Mouse (Mus musculus) neural tube, embryonic 13.5 days (tissue): ENCODE results near the gene Thbs1. TPM values are rescaled to one million over a fixed set of nuclear protein-coding genes. Genes with fewer than 3 reads are reported as not detected.
"Not testable (repeated sequence)": the region's sequence is repeated elsewhere in the genome, so short reads cannot be mapped to it uniquely, and the experiment has no call there.

Experiments used
- ATAC-seq: fragments of 200-750 bp; cut with Nextera tagmentation; 2 replicates; pipeline ENCODE4 v1.8.0; 2017; ENCODE audit warnings: low read depth, mild to moderate bottlenecking, moderate TSS enrichment, moderate library complexity
- H3K27ac ChIP-seq: fragments of 300-500 bp; sonication (generic); replicated peaks from 2 replicates; pipeline ENCODE4 v1.5.1; 2015; ENCODE audit warnings: moderate library complexity, mild to moderate bottlenecking, inconsistent platforms
- H3K27me3 ChIP-seq: fragments of 300-500 bp; sonication (generic); 2 replicates; pipeline ENCODE4 v1.6.1; 2015; ENCODE audit warnings: mild to moderate bottlenecking, inconsistent platforms
- H3K36me3 ChIP-seq: fragments of 300-500 bp; sonication (generic); 2 replicates; pipeline ENCODE4 v1.6.1; 2015; ENCODE audit warnings: mild to moderate bottlenecking, inconsistent platforms
- H3K4me1 ChIP-seq: fragments of 300-500 bp; sonication (generic); replicated peaks from 2 replicates; pipeline ENCODE4 v1.6.1; 2015; ENCODE audit warnings: inconsistent platforms
- H3K4me2 ChIP-seq: fragments of 300-500 bp; sonication (generic); 2 replicates; pipeline ENCODE4 v1.6.1; 2015; ENCODE audit warnings: inconsistent platforms, mild to moderate bottlenecking, moderate library complexity
- H3K4me3 ChIP-seq: fragments of 300-500 bp; sonication (generic); 2 replicates; pipeline ENCODE4 v1.5.1; 2015; ENCODE audit warnings: mild to moderate bottlenecking, inconsistent platforms
- H3K9ac ChIP-seq: fragments of 300-500 bp; sonication (generic); 2 replicates; pipeline ENCODE4 v1.6.1; 2015; ENCODE audit warnings: moderate library complexity, mild to moderate bottlenecking, inconsistent platforms
- H3K9me3 ChIP-seq: fragments of 300-500 bp; sonication (generic); 2 replicates; pipeline ENCODE4 v1.6.1; 2016; ENCODE audit warnings: inconsistent platforms
- WGBS: fragments of 180-500 bp; shearing (Covaris S2); methylation state at CpG from one replicate; pipeline ENCODE4 v1.1.7; 2015; 5-methylcytosine and 5-hydroxymethylcytosine counted together
- polyA plus RNA-seq: library from polyadenylated mRNA; unstranded; fragments of >200 nt; fragmentation: Nextera tagmentation; extraction: Ambion mirVana; gene quantifications from 2 replicates; pipeline ENCODE4 v1.2.1, GENCODE M21; 2015

Thbs1 gene
- polyA plus RNA-seq, 1 experiment from 2014 or later, result 6.6 TPM

DNA sequence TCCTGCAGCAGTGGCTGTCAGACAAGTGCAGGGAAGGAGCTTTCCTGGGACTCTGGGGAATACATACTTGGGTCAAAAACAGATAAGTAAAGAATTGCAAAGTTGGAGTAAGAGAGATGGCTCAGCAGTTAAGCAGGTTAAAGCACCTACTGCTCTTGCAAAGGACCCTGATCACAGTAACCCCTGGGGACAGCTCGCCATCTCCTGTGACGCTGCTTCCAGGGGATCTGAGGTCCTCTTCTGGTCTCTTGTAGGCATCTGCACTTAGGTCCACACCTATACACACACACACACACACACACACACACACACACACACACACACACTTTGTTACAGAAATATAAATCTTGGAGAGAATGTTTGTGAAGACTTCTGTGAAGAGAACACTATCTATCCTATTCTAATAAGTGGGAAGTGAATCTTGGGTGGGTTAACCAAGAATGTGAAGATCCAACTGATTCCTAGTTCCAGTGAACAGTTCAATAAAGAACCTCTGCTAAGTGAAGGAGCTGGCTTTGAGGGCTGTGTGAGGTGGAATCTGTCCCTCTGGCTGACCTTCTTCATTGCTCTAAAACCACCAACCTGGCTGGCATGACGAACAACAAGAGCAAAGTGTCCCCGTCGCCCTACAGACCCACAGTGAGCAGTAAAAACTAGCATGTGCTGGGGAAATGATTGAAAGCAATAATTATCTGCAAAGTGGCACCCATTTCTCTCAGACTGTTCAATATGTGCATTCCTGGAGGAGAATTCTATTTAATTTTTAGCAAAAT is 16.0 kb downstream of the Thbs1 start:
- Histone ChIP-seq H3K27me3 (no peaks in the 10 kb centered on the region), H3K9me3 (no peaks in the 10 kb centered on the region), H3K4me2 (no peak overlapping the region), H3K36me3 (no peaks in the 10 kb centered on the region), H3K27ac (no peak overlapping the region), H3K4me3 (no peak overlapping the region), H3K9ac (no peak overlapping the region), H3K4me1 (peaks cover 4% of the 10 kb centered on the region; the same call in 1 of the 2 replicates)
- ATAC-seq, result no peak
- 77% methylated on average over 5 of the region's 5 CpGs for whole genome bisulfite sequencing

DNA sequence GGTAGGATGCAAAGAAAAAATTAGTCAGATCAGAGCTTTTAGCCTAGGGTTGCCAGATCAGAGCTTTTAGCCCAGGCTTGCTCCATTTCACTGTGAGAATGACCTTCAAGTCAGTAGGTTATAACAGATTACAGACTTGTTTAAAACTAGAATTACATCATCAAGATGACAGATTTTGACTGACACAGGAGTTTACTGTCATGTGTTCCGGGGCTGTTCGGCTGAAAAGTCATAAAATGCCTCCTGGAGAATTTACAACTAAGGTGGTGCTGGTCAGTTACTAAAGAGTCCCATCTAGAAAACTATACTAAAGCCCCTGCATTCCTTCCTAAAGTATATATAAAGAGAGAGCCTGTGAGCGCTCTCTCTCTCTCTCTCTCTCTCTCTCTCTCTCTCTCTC is 16.6 kb downstream of the Thbs1 start:
- Histone ChIP-seq H3K9ac (no peak overlapping the region), H3K27me3 (no peaks in the 10 kb centered on the region), H3K9me3 (no peaks in the 10 kb centered on the region), H3K4me1 (peaks cover 4% of the 10 kb centered on the region; the same call in 1 of the 2 replicates), H3K36me3 (no peaks in the 10 kb centered on the region), H3K4me3 (no peak overlapping the region), H3K27ac (no peak overlapping the region), H3K4me2 (no peak overlapping the region)
- WGBS, result 31% methylated on average over 3 of the region's 3 CpGs
- no peak for ATAC-seq

GRCm38 (mm10) chr2:118137071-118137470 is 25.4 kb downstream of the Thbs1 start:
- no peaks in the 10 kb centered on the region for H3K36me3 ChIP-seq
- no peak overlapping the region for H3K4me2 ChIP-seq
- no peaks in the 10 kb centered on the region for H3K4me1 ChIP-seq
- H3K27ac ChIP-seq, result no peak overlapping the region
- no peak for ATAC-seq
- H3K4me3 ChIP-seq, result no peak overlapping the region
- WGBS, result 87% methylated on average over 9 of the region's 9 CpGs
- no peak overlapping the region for H3K9ac ChIP-seq
- no peaks in the 10 kb centered on the region for H3K9me3 ChIP-seq
- no peaks in the 10 kb centered on the region for H3K27me3 ChIP-seq

- Histone ChIP-seq H3K27me3 (no peaks in the 10 kb centered on the region), H3K4me2 (no peak overlapping the region), H3K4me1 (no peaks in the 10 kb centered on the region), H3K9me3 (no peaks in the 10 kb centered on the region), H3K4me3 (no peak overlapping the region), H3K9ac (no peak overlapping the region), H3K36me3 (no peaks in the 10 kb centered on the region), H3K27ac (no peak overlapping the region)
- 93% methylated on average over 2 of the region's 2 CpGs for WGBS
- no peak for ATAC-seq
Observed at GRCm38 (mm10) chr2:118137776-118138175, 26.1 kb downstream of the Thbs1 start.

GRCm38 (mm10) chr2:118139261-118139660 is 27.6 kb downstream of the Thbs1 start:
- H3K9ac ChIP-seq, result no peak overlapping the region
- H3K4me1 ChIP-seq, result no peaks in the 10 kb centered on the region
- no peaks in the 10 kb centered on the region for H3K27me3 ChIP-seq
- ATAC-seq, result no peak
- 84% methylated on average over 6 of the region's 6 CpGs for WGBS
- no peaks in the 10 kb centered on the region for H3K9me3 ChIP-seq
- no peak overlapping the region for H3K4me2 ChIP-seq
- no peak overlapping the region for H3K27ac ChIP-seq
- H3K4me3 ChIP-seq, result no peak overlapping the region
- no peaks in the 10 kb centered on the region for H3K36me3 ChIP-seq

- H3K36me3 ChIP-seq, result no peaks in the 10 kb centered on the region
- H3K4me1 ChIP-seq, result no peaks in the 10 kb centered on the region
- ATAC-seq, result no peak
- no peak overlapping the region for H3K4me2 ChIP-seq
- no peaks in the 10 kb centered on the region for H3K27me3 ChIP-seq
- no peaks in the 10 kb centered on the region for H3K9me3 ChIP-seq
- H3K27ac ChIP-seq, result no peak overlapping the region
- no peak overlapping the region for H3K4me3 ChIP-seq
- no peak overlapping the region for H3K9ac ChIP-seq
- WGBS, result 86% methylated on average over 10 of the region's 10 CpGs
Observed at GRCm38 (mm10) chr2:118141651-118142050, 30.0 kb downstream of the Thbs1 start.

- H3K4me2 ChIP-seq, H3K9me3 ChIP-seq, H3K27ac ChIP-seq, H3K27me3 ChIP-seq, H3K9ac ChIP-seq, H3K4me3 ChIP-seq, H3K4me1 ChIP-seq, ATAC-seq, H3K36me3 ChIP-seq: not testable (repeated sequence)
- 50% methylated on average over 3 of the region's 3 CpGs for WGBS
Observed at GRCm38 (mm10) chr2:118147749-118148148, 36.1 kb downstream of the Thbs1 start.

DNA sequence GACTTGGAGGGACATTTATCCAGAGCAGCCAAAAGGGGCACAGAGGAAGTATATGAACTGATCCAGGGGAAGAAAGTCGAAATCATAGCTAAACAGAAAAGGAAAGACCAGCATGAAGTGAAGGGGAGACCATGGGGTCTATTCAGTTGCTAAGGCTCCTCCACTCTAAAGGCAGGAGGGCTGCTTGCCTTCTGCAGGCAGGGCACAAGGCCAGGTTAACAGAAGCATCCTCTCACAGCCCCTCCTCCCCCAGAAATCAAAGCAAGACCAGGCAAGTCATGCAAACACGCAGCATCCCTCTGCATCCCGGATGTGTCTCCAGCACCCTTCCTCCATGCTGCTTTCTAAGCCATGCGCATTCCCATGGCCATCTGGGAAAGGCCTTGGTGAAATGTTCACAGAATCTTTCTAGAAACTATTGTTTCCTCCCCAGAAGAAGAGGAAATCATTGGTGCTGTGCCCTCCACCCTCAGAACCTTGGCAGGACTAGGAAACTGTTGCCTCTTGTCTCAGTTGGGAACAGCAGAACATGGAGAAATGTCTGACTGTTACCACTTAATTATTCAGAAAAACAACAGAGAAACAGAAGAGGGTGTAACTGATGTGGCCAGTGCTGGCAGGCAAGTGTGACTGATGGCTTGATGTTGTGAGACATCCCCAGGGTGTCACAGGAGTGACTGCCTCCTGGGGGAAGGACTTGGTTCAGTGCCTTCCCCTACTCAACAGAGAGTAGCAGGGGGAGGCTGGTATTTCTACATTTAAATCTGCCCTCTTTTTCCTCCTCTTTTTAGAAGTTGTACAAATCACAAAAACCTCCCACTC is 36.9 kb downstream of the Thbs1 start:
- peaks cover 8% of the 10 kb centered on the region; the same call in 1 of the 2 replicates for H3K4me1 ChIP-seq
- no peak overlapping the region for H3K4me3 ChIP-seq
- WGBS, result 61% methylated on average over 4 of the region's 4 CpGs
- ATAC-seq, result no peak
- no peak overlapping the region for H3K4me2 ChIP-seq
- no peak overlapping the region for H3K9ac ChIP-seq
- H3K27ac ChIP-seq, result no peak overlapping the region
- no peaks in the 10 kb centered on the region for H3K36me3 ChIP-seq
- H3K27me3 ChIP-seq, result no peaks in the 10 kb centered on the region
- H3K9me3 ChIP-seq, result no peaks in the 10 kb centered on the region

- H3K4me2 ChIP-seq, result no peak overlapping the region
- H3K4me3 ChIP-seq, result no peak overlapping the region
- H3K9me3 ChIP-seq, result no peaks in the 10 kb centered on the region
- peaks cover 8% of the 10 kb centered on the region; the same call in 1 of the 2 replicates for H3K4me1 ChIP-seq
- no peaks in the 10 kb centered on the region for H3K27me3 ChIP-seq
- WGBS, result 72% methylated on average over 12 of the region's 12 CpGs
- H3K9ac ChIP-seq, result no peak overlapping the region
- no peaks in the 10 kb centered on the region for H3K36me3 ChIP-seq
- no peak; the same call in 1 of the 2 replicates for ATAC-seq
- H3K27ac ChIP-seq, result no peak overlapping the region
Observed at GRCm38 (mm10) chr2:118149855-118150563, 38.3 kb downstream of the Thbs1 start.

DNA sequence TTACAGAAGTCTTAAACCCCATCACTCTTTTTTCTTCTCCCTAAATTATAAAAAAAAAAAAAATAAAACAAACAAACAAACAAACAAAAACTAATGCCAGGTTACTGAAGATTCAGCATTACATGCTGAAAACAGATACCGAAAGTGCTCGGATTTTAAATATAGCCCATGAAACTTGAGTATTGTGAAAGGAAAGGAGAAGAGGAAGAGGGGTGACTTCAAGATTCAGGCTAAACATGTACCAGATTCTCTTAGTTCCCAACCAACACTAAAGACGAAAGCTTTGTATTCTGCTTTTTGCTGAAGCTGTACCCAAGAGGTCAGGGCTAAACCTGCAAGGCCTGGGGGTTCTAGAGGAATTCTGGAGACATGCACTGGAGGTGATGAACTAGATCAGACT is 46.4 kb downstream of the Thbs1 start:
- H3K27ac ChIP-seq, result no peak overlapping the region
- no peak overlapping the region for H3K9ac ChIP-seq
- H3K27me3 ChIP-seq, result no peaks in the 10 kb centered on the region
- H3K4me2 ChIP-seq, result no peak overlapping the region
- H3K4me1 ChIP-seq, result peaks cover 10% of the 10 kb centered on the region
- no peak overlapping the region for H3K4me3 ChIP-seq
- 94% methylated on average over 3 of the region's 3 CpGs for WGBS
- H3K9me3 ChIP-seq, result no peaks in the 10 kb centered on the region
- H3K36me3 ChIP-seq, result no peaks in the 10 kb centered on the region
- ATAC-seq, result no peak

- Histone ChIP-seq H3K4me2 (no peak overlapping the region), H3K4me1 (peaks cover 10% of the 10 kb centered on the region), H3K9me3 (no peaks in the 10 kb centered on the region), H3K9ac (no peak overlapping the region), H3K36me3 (no peaks in the 10 kb centered on the region), H3K4me3 (no peak overlapping the region), H3K27ac (no peak overlapping the region), H3K27me3 (no peaks in the 10 kb centered on the region)
- WGBS, result 72% methylated on average over 6 of the region's 6 CpGs
- ATAC-seq, result no peak
Observed at GRCm38 (mm10) chr2:118159126-118159525, 47.5 kb downstream of the Thbs1 start.

GRCm38 (mm10) chr2:118160547-118160946 is 48.9 kb downstream of the Thbs1 start:
- no peak overlapping the region for H3K4me3 ChIP-seq
- no peaks in the 10 kb centered on the region for H3K9me3 ChIP-seq
- H3K4me1 ChIP-seq, result peaks cover 10% of the 10 kb centered on the region
- no peaks in the 10 kb centered on the region for H3K27me3 ChIP-seq
- no peak overlapping the region for H3K9ac ChIP-seq
- H3K36me3 ChIP-seq, result no peaks in the 10 kb centered on the region
- H3K27ac ChIP-seq, result no peak overlapping the region
- WGBS, result 17% methylated on average over 6 of the region's 6 CpGs
- no peak; the same call in 1 of the 2 replicates for ATAC-seq
- no peak overlapping the region for H3K4me2 ChIP-seq
